Mouse (Mus musculus): Measurements from ENCODE around the gene Fgf22.

Fgf22 gene

GRCm38 (mm10) chr10:79793051-79793737 lies 38.3 kb downstream of the Fgf22 start, which contains the start of gene Palm:
Gene Palm (plus strand): TSS chr10:79793572.
- peak; percentile 81 for DNase-seq (ENCODE audit: low spot score)

- DNase-seq (ENCODE audit: low spot score), result no peak
Observed at GRCm38 (mm10) chr10:79793738-79794490, 39.0 kb downstream of the Fgf22 start.

GRCm38 (mm10) chr10:79794491-79794931 lies 39.6 kb downstream of the Fgf22 start:
- peak; percentile 70 for DNase-seq (ENCODE audit: low spot score)

GRCm38 (mm10) chr10:79795905-79796304 lies 41.0 kb downstream of the Fgf22 start:
- no peak for DNase-seq (ENCODE audit: low spot score)

- DNase-seq (ENCODE audit: low spot score), result no peak
Observed at GRCm38 (mm10) chr10:79797326-79797725, 42.5 kb downstream of the Fgf22 start.

GRCm38 (mm10) chr10:79798289-79798928 lies 43.5 kb downstream of the Fgf22 start:
- no peak for DNase-seq (ENCODE audit: low spot score)

GRCm38 (mm10) chr10:79800508-79800907 lies 45.6 kb downstream of the Fgf22 start:
- DNase-seq (ENCODE audit: low spot score), result no peak

- no peak for DNase-seq (ENCODE audit: low spot score)
Observed at GRCm38 (mm10) chr10:79801837-79802236, 47.0 kb downstream of the Fgf22 start.

GRCm38 (mm10) chr10:79802331-79802971 lies 47.6 kb downstream of the Fgf22 start:
- DNase-seq (ENCODE audit: low spot score), result peak; percentile 78

GRCm38 (mm10) chr10:79803716-79804323 lies 48.9 kb downstream of the Fgf22 start:
- peak; percentile 65 for DNase-seq (ENCODE audit: low spot score)

- no peak for DNase-seq (ENCODE audit: low spot score)
Observed at GRCm38 (mm10) chr10:79805636-79806035, 50.8 kb downstream of the Fgf22 start.

- DNase-seq (ENCODE audit: low spot score), result no peak
Observed at GRCm38 (mm10) chr10:79806331-79806730, 51.5 kb downstream of the Fgf22 start.

- DNase-seq (ENCODE audit: low spot score), result no peak
Observed at GRCm38 (mm10) chr10:79806972-79807371, 52.1 kb downstream of the Fgf22 start.

- DNase-seq (ENCODE audit: low spot score), result no peak
Observed at GRCm38 (mm10) chr10:79807826-79808225, 53.0 kb downstream of the Fgf22 start.

Measured in ovary, postnatal 36 days (tissue).